Mouse (Mus musculus): Measurements from ENCODE around the gene Brd3. TPM values are rescaled to one million over a fixed set of nuclear protein-coding genes. Genes with fewer than 3 reads are reported as not detected.

Brd3 gene
- polyA plus RNA-seq, 1 experiment from 2014 or later: 85.4 TPM

DNA sequence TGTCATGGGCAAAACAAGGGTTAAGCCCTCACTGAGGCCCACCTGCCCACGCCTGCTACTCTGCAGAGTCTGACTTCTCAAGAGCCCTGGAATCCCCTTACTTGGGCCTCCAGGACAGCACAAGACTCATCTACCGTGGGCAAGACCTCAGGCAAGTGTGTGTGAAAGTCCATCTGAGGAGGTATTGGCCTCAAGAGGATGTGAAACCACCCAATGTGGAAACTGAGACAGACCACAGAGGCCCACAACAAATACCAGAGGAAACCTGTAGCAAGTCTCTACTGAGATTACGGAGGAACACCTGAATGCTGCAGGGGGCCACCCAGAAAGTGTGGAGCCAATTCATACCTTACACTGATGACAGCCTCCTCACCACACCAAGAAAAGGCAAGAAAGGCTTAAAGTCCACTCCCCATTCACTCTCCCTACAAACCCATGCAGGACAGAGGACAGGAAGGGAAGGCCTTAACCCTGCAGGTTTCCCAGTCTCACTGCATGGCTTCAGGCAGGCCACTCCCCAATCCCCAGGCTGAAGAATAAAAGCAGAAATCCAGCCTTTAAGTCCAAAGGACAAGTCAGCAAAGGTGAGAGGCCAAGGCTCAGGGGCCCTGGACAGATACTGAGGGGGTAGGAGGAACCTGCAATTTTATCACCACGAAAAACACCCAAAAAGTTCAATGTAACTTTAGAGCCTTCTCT lies 38.0 kb downstream of the Brd3 start:
- no peak for ATAC-seq (ENCODE audit: insufficient read depth, low FRiP score)
- H3K4me2 ChIP-seq (ENCODE audit: low read depth, low read length): no peak overlapping the region

DNA sequence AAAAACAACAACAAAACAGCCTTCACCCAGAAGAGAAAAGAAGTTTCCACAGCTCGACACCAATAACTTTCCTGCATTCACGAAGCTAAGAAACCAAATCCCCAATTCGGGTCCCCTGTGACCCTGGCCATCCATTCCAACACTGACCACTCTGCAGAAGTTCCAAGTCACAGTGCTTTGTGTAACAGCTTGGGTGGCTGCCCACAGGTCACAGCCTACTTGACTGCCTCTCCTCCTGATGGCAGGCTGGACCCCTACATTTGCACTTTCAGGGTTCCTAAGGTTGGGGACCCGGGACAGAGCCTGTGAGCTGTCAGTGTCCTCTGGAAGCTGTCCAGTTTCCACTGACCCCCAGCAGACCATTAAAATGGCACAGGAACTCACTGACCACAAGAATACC lies 44.6 kb downstream of the Brd3 start:
- Histone ChIP-seq H3K4me1 (ENCODE audit: control insufficient read depth, insufficient read depth, low read length) (no peaks in the 10 kb centered on the region), H3K4me3 (replicated peaks; ENCODE audit: low read length) (no peak overlapping the region), H3K9me3 (replicated peaks; ENCODE audit: control insufficient read depth, low read length) (no peaks in the 10 kb centered on the region), H3K36me3 (ENCODE audit: control insufficient read depth, insufficient read depth, low read length) (peaks cover 31% of the 10 kb centered on the region), H3K27me3 (ENCODE audit: control insufficient read depth, insufficient read depth, low read length) (no peaks in the 10 kb centered on the region), H3K4me2 (ENCODE audit: low read depth, low read length) (no peak overlapping the region), H3K27ac (ENCODE audit: low read length) (no peak overlapping the region), H3K9ac (ENCODE audit: low read length) (no peak overlapping the region)
- no peak for ATAC-seq (ENCODE audit: insufficient read depth, low FRiP score)
- 90% methylated on average over 4 of the region's 4 CpGs for WGBS

More for the DNA sequence above, 38.0 kb downstream of the Brd3 start:
- H3K9me3 ChIP-seq (replicated peaks; ENCODE audit: control insufficient read depth, low read length): no peaks in the 10 kb centered on the region
- 68% methylated on average over 4 of the region's 4 CpGs for WGBS
- peak overlapping the region; percentile 29; the same call in 1 of the 2 replicates for H3K9ac ChIP-seq (ENCODE audit: low read length)
- no peaks in the 10 kb centered on the region for H3K27me3 ChIP-seq (ENCODE audit: control insufficient read depth, insufficient read depth, low read length)
- no peaks in the 10 kb centered on the region for H3K36me3 ChIP-seq (ENCODE audit: control insufficient read depth, insufficient read depth, low read length)
- H3K27ac ChIP-seq (ENCODE audit: low read length): no peak overlapping the region
- H3K4me1 ChIP-seq (ENCODE audit: control insufficient read depth, insufficient read depth, low read length): peaks cover 39% of the 10 kb centered on the region
- H3K4me3 ChIP-seq (replicated peaks; ENCODE audit: low read length): no peak overlapping the region

- WGBS: 81% methylated on average over 4 of the region's 4 CpGs
- Histone ChIP-seq H3K4me2 (ENCODE audit: low read depth, low read length) (no peak overlapping the region), H3K27me3 (ENCODE audit: control insufficient read depth, insufficient read depth, low read length) (no peaks in the 10 kb centered on the region), H3K27ac (ENCODE audit: low read length) (no peak overlapping the region), H3K4me1 (ENCODE audit: control insufficient read depth, insufficient read depth, low read length) (no peaks in the 10 kb centered on the region), H3K4me3 (replicated peaks; ENCODE audit: low read length) (no peak overlapping the region), H3K9ac (ENCODE audit: low read length) (no peak overlapping the region), H3K9me3 (replicated peaks; ENCODE audit: control insufficient read depth, low read length) (no peaks in the 10 kb centered on the region), H3K36me3 (ENCODE audit: control insufficient read depth, insufficient read depth, low read length) (peaks cover 31% of the 10 kb centered on the region)
- no peak for ATAC-seq (ENCODE audit: insufficient read depth, low FRiP score)
These were observed 45.4 kb downstream of the Brd3 start for GRCm38 (mm10) chr2:27461881-27462660.

GRCm38 (mm10) chr2:27460651-27461050 lies 46.8 kb downstream of the Brd3 start:
- 56% methylated on average over 9 of the region's 9 CpGs for WGBS

GRCm38 (mm10) chr2:27460163-27460562 lies 47.3 kb downstream of the Brd3 start:
- no peaks in the 10 kb centered on the region for H3K9me3 ChIP-seq (replicated peaks; ENCODE audit: control insufficient read depth, low read length)
- 78% methylated on average over 5 of the region's 5 CpGs for WGBS
- no peaks in the 10 kb centered on the region for H3K27me3 ChIP-seq (ENCODE audit: control insufficient read depth, insufficient read depth, low read length)
- H3K27ac ChIP-seq (ENCODE audit: low read length): no peak overlapping the region
- no peak overlapping the region for H3K9ac ChIP-seq (ENCODE audit: low read length)
- peaks cover 35% of the 10 kb centered on the region for H3K36me3 ChIP-seq (ENCODE audit: control insufficient read depth, insufficient read depth, low read length)
- H3K4me3 ChIP-seq (replicated peaks; ENCODE audit: low read length): no peak overlapping the region
- H3K4me2 ChIP-seq (ENCODE audit: low read depth, low read length): no peak overlapping the region
- ATAC-seq (ENCODE audit: insufficient read depth, low FRiP score): no peak
- no peaks in the 10 kb centered on the region for H3K4me1 ChIP-seq (ENCODE audit: control insufficient read depth, insufficient read depth, low read length)

More at GRCm38 (mm10) chr2:27460651-27461050, 46.8 kb downstream of the Brd3 start:
- Histone ChIP-seq H3K27me3 (ENCODE audit: control insufficient read depth, insufficient read depth, low read length) (no peaks in the 10 kb centered on the region), H3K9me3 (replicated peaks; ENCODE audit: control insufficient read depth, low read length) (no peaks in the 10 kb centered on the region), H3K36me3 (ENCODE audit: control insufficient read depth, insufficient read depth, low read length) (peaks cover 35% of the 10 kb centered on the region), H3K27ac (ENCODE audit: low read length) (no peak overlapping the region), H3K4me3 (replicated peaks; ENCODE audit: low read length) (no peak overlapping the region), H3K4me2 (ENCODE audit: low read depth, low read length) (no peak overlapping the region), H3K9ac (ENCODE audit: low read length) (no peak overlapping the region), H3K4me1 (ENCODE audit: control insufficient read depth, insufficient read depth, low read length) (no peaks in the 10 kb centered on the region)
- no peak for ATAC-seq (ENCODE audit: insufficient read depth, low FRiP score)

DNA sequence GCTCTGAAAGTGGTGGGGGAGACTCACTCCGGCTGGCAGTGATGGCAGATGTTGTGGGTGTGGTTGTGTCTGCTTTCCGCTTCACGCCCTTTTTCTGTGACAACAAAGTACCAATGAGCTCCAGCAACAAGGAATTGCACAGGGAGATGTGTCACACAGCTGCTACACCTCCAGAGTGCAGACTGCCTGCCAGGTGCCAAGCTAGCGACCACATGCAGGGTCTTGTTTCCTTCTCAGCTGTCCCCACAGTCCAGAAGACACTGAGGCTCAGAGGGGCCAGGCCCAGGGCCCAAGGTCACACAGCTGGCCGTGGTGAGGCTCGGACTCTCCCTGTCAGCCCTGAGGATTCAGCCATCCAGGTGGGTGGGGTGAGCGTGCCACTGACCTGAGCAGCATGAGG lies 47.7 kb downstream of the Brd3 start:
- H3K27me3 ChIP-seq (ENCODE audit: control insufficient read depth, insufficient read depth, low read length): no peaks in the 10 kb centered on the region
- no peaks in the 10 kb centered on the region for H3K9me3 ChIP-seq (replicated peaks; ENCODE audit: control insufficient read depth, low read length)
- ATAC-seq (ENCODE audit: insufficient read depth, low FRiP score): no peak
- 83% methylated on average over 7 of the region's 7 CpGs for WGBS
- H3K4me2 ChIP-seq (ENCODE audit: low read depth, low read length): no peak overlapping the region
- H3K4me1 ChIP-seq (ENCODE audit: control insufficient read depth, insufficient read depth, low read length): no peaks in the 10 kb centered on the region
- no peak overlapping the region for H3K27ac ChIP-seq (ENCODE audit: low read length)
- no peak overlapping the region for H3K4me3 ChIP-seq (replicated peaks; ENCODE audit: low read length)
- peaks cover 35% of the 10 kb centered on the region for H3K36me3 ChIP-seq (ENCODE audit: control insufficient read depth, insufficient read depth, low read length)
- no peak overlapping the region for H3K9ac ChIP-seq (ENCODE audit: low read length)

- Histone ChIP-seq H3K9me3 (replicated peaks; ENCODE audit: control insufficient read depth, low read length) (no peaks in the 10 kb centered on the region), H3K4me3 (replicated peaks; ENCODE audit: low read length) (no peak overlapping the region), H3K4me2 (ENCODE audit: low read depth, low read length) (no peak overlapping the region), H3K9ac (ENCODE audit: low read length) (no peak overlapping the region), H3K4me1 (ENCODE audit: control insufficient read depth, insufficient read depth, low read length) (no peaks in the 10 kb centered on the region), H3K27ac (ENCODE audit: low read length) (no peak overlapping the region), H3K36me3 (ENCODE audit: control insufficient read depth, insufficient read depth, low read length) (peaks cover 24% of the 10 kb centered on the region), H3K27me3 (ENCODE audit: control insufficient read depth, insufficient read depth, low read length) (no peaks in the 10 kb centered on the region)
- no peak for ATAC-seq (ENCODE audit: insufficient read depth, low FRiP score)
- 80% methylated on average over 14 of the region's 14 CpGs for WGBS
These were observed 57.2 kb downstream of the Brd3 start for GRCm38 (mm10) chr2:27450226-27450625.

GRCm38 (mm10) chr2:27447782-27448181 lies 59.7 kb downstream of the Brd3 start:
- Histone ChIP-seq H3K4me1 (ENCODE audit: control insufficient read depth, insufficient read depth, low read length) (peaks cover 3% of the 10 kb centered on the region; the same call in 1 of the 2 replicates), H3K4me2 (ENCODE audit: low read depth, low read length) (no peak overlapping the region), H3K27me3 (ENCODE audit: control insufficient read depth, insufficient read depth, low read length) (no peaks in the 10 kb centered on the region), H3K9ac (ENCODE audit: low read length) (no peak overlapping the region), H3K27ac (ENCODE audit: low read length) (no peak overlapping the region), H3K9me3 (replicated peaks; ENCODE audit: control insufficient read depth, low read length) (no peaks in the 10 kb centered on the region), H3K36me3 (ENCODE audit: control insufficient read depth, insufficient read depth, low read length) (peaks cover 18% of the 10 kb centered on the region), H3K4me3 (replicated peaks; ENCODE audit: low read length) (no peak overlapping the region)
- WGBS: 81% methylated on average over 5 of the region's 5 CpGs
- no peak for ATAC-seq (ENCODE audit: insufficient read depth, low FRiP score)

- 88% methylated on average over 8 of the region's 8 CpGs for WGBS
- Histone ChIP-seq H3K4me2 (ENCODE audit: low read depth, low read length) (no peak overlapping the region), H3K4me3 (replicated peaks; ENCODE audit: low read length) (no peak overlapping the region), H3K27ac (ENCODE audit: low read length) (no peak overlapping the region), H3K27me3 (ENCODE audit: control insufficient read depth, insufficient read depth, low read length) (no peaks in the 10 kb centered on the region), H3K9ac (ENCODE audit: low read length) (no peak overlapping the region), H3K36me3 (ENCODE audit: control insufficient read depth, insufficient read depth, low read length) (peaks cover 13% of the 10 kb centered on the region), H3K4me1 (ENCODE audit: control insufficient read depth, insufficient read depth, low read length) (peaks cover 4% of the 10 kb centered on the region; the same call in 1 of the 2 replicates), H3K9me3 (replicated peaks; ENCODE audit: control insufficient read depth, low read length) (no peaks in the 10 kb centered on the region)
- ATAC-seq (ENCODE audit: insufficient read depth, low FRiP score): no peak
These were observed 60.6 kb downstream of the Brd3 start for GRCm38 (mm10) chr2:27446812-27447211.

Data from stomach, embryonic 16.5 days (tissue).